Mouse (Mus musculus) layer of hippocampus, adult 2 months (tissue): ENCODE results near the gene Smad3. TPM values are rescaled to one million over a fixed set of nuclear protein-coding genes. Genes with fewer than 3 reads are reported as not detected.

Experiments used
- DNase-seq, 2 experiments: peaks; one replicate each; pipeline ENCODE4 v3.0.0; 2022; ENCODE audit warnings: low spot score in 2 of 2
- H3K27ac ChIP-seq: fragments of 200-600 bp; 2 replicates; pipeline ENCODE4 v1.8.1; 2022
- H3K4me3 ChIP-seq: fragments of 200-600 bp; 2 replicates; pipeline ENCODE4 v1.8.1; 2022; ENCODE audit warnings: mild to moderate bottlenecking
- CTCF ChIP-seq: fragments of 200-600 bp; conservative IDR thresholded peaks from 2 replicates; pipeline ENCODE4 v1.8.1; 2022; ENCODE audit warnings: antibody characterized with exemption, mild to moderate bottlenecking, moderate library complexity
- total RNA-seq, 2 experiments: library from RNA; stranded (reverse); gene quantifications; 2 replicates each; pipeline ENCODE4 v1.2.3; 2021

The Smad3 gene
- total RNA-seq, 2 experiments from 2014 or later, result 48.7 to 49.6 TPM

GRCm38 (mm10) chr9:63690511-63690910 is 67.3 kb downstream of the Smad3 start:
- Histone ChIP-seq H3K4me3 (no peak overlapping the region), H3K27ac (0 out of 2 replicates have a peak overlapping the region, but pooled peaks have one; percentile 14)
- TF ChIP-seq CTCF, result no peak
- DNase-seq, result no peak

GRCm38 (mm10) chr9:63687413-63688015 is 70.3 kb downstream of the Smad3 start:
- Histone ChIP-seq H3K4me3 (no peak overlapping the region), H3K27ac (peak overlapping the region; percentile 39; the same call in 1 of the 2 replicates)
- no peak for DNase-seq
- TF ChIP-seq CTCF, result 0 out of 2 replicates have a peak, but pooled peaks have one; percentile 8

GRCm38 (mm10) chr9:63685352-63685751 is 72.4 kb downstream of the Smad3 start:
- Histone ChIP-seq H3K27ac (no peak overlapping the region), H3K4me3 (no peak overlapping the region)
- DNase-seq, result no peak
- TF ChIP-seq CTCF, result no peak

GRCm38 (mm10) chr9:63684277-63684676 is 73.5 kb downstream of the Smad3 start:
- DNase-seq, result peak in 1 of 2 experiments; percentile 25
- no peak overlapping the region for H3K4me3 ChIP-seq
- TF ChIP-seq CTCF, result no peak
- H3K27ac ChIP-seq, result no peak overlapping the region

GRCm38 (mm10) chr9:63682943-63683342 is 74.9 kb downstream of the Smad3 start:
- no peak for DNase-seq
- Histone ChIP-seq H3K4me3 (no peak overlapping the region), H3K27ac (no peak overlapping the region)
- TF ChIP-seq CTCF, result no peak

GRCm38 (mm10) chr9:63682301-63682700 is 75.5 kb downstream of the Smad3 start:
- TF ChIP-seq CTCF, result no peak

GRCm38 (mm10) chr9:63678076-63678475 is 79.7 kb downstream of the Smad3 start:
- Histone ChIP-seq H3K4me3 (no peak overlapping the region), H3K27ac (no peak overlapping the region)
- no peak for TF ChIP-seq CTCF
- DNase-seq, result no peak

More at GRCm38 (mm10) chr9:63682301-63682700, 75.5 kb downstream of the Smad3 start:
- no peak for DNase-seq
- no peak overlapping the region for H3K4me3 ChIP-seq
- H3K27ac ChIP-seq, result no peak overlapping the region

- Histone ChIP-seq H3K27ac (no peak overlapping the region), H3K4me3 (no peak overlapping the region)
- DNase-seq, result peak in 1 of 2 experiments; percentile 53
- TF ChIP-seq CTCF, result no peak
Observed at GRCm38 (mm10) chr9:63677621-63678020, 80.2 kb downstream of the Smad3 start.

GRCm38 (mm10) chr9:63674613-63675012 is 83.2 kb downstream of the Smad3 start:
- Histone ChIP-seq H3K4me3 (no peak overlapping the region), H3K27ac (no peak overlapping the region)
- TF ChIP-seq CTCF, result no peak
- DNase-seq, result no peak

- no peak for DNase-seq
- Histone ChIP-seq H3K4me3 (no peak overlapping the region), H3K27ac (0 out of 2 replicates have a peak overlapping the region, but pooled peaks have one; percentile 19)
- no peak for TF ChIP-seq CTCF
Observed at GRCm38 (mm10) chr9:63673494-63673805, 84.3 kb downstream of the Smad3 start.

GRCm38 (mm10) chr9:63672797-63673493 is 84.8 kb downstream of the Smad3 start:
- peak in 1 of 2 experiments; percentile 23 for DNase-seq
- TF ChIP-seq CTCF, result no peak
- H3K4me3 ChIP-seq, result no peak overlapping the region
- peak overlapping the region; percentile 19; the same call in 1 of the 2 replicates for H3K27ac ChIP-seq

GRCm38 (mm10) chr9:63669816-63670215 is 88.0 kb downstream of the Smad3 start:
- Histone ChIP-seq H3K27ac (no peak overlapping the region), H3K4me3 (no peak overlapping the region)
- DNase-seq, result no peak
- TF ChIP-seq CTCF, result no peak

- no peak for DNase-seq
- Histone ChIP-seq H3K4me3 (no peak overlapping the region), H3K27ac (no peak overlapping the region)
- no peak for TF ChIP-seq CTCF
Observed at GRCm38 (mm10) chr9:63668621-63669020, 89.2 kb downstream of the Smad3 start.

GRCm38 (mm10) chr9:63667373-63667724 is 90.4 kb downstream of the Smad3 start:
- H3K27ac ChIP-seq, result 0 out of 2 replicates have a peak overlapping the region, but pooled peaks have one; percentile 23
- DNase-seq, result no peak
- no peak for TF ChIP-seq CTCF
- H3K4me3 ChIP-seq, result no peak overlapping the region
